Mouse (Mus musculus): ENCODE data around the gene Pcgf2.

- TF ChIP-seq EP300 (IDR thresholded peaks at IDR 0.05; ENCODE audit: low read depth) (no peak), CTCF (IDR thresholded peaks at IDR 0.05; ENCODE audit: low read depth) (no peak)
Measured at GRCm38 (mm10) chr11:97697891-97698529, 2.3 kb downstream of the Pcgf2 start.
